Mouse (Mus musculus) embryonic fibroblast, embryonic 13.5 days (primary cell): ENCODE measurements around the gene Fhod1.

Source experiments
- CTCF ChIP-seq: IDR thresholded peaks from 2 replicates; pipeline ENCODE4 v1.5.1; 2011; ENCODE audit warnings: mild to moderate bottlenecking, control low read depth, low read length, moderate library complexity, borderline replicate concordance; ENCODE audit not compliant: insufficient read depth
- POLR2A ChIP-seq: IDR thresholded peaks from 2 replicates; pipeline ENCODE4 v1.6.1; 2011; ENCODE audit warnings: low read depth, mild to moderate bottlenecking, control low read depth, low read length, moderate library complexity

DNA sequence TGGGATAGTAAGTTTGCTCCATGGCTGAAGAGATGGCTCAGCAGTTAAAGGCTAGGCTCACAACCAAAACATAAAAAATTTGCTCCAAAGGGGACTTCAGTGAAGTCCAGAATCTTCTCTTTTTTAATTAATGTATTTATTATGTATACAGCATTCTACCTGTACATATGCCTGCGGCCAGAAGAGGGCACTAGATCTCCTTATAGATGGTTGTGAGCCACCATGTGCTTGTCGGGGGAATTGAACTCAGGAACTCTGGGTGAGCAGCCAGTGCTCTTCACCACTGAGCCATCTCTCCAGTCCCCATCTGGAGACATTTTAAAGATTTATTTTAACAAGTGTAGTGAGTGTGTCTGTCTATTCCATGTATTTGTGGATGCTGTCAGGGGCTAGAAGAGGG lies 19.4 kb upstream of the Fhod1 start:
- TF ChIP-seq POLR2A (no peak), CTCF (no peak)
